Mouse (Mus musculus): ENCODE data around the gene Ssr4.
"Not testable (repeated sequence)": the region's sequence is repeated elsewhere in the genome, so short reads cannot be mapped to it uniquely, and the experiment has no call there.

Ssr4 gene

GRCm38 (mm10) chrX:73786364-73787224, at the start of gene Ssr4, which contains the start of gene Idh3g:
Gene Ssr4 (plus strand): TSS chrX:73787028.
Gene Idh3g (minus strand): TSS chrX:73786897.
- peak; percentile 95 to 98 for DNase-seq (ENCODE audit: inconsistent age in 2 of 2, low spot score in 1 of 2)

DNA sequence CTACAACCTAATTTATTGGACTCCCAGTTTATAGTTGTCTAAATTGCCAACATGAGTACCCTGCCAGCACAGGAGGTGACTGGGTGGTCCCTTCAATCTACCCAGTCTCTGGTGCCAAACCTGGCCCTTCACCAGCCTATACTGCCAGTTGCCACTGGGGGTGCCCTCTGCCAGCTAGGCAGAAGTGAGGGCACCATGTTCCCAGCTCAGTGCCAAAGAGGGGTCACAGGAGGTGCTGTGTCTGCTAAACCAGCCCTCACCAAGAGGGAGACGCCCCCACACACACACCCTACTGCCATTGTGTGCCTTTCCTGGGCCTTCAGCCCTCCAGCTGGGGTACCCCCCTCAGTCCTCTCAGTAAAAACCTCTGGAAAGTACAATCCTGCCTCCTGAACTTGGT, 48.7 kb upstream of the Ssr4 start:
- no peak for DNase-seq (ENCODE audit: inconsistent age in 2 of 2, low spot score in 1 of 2)

GRCm38 (mm10) chrX:73739151-73739550, 47.7 kb upstream of the Ssr4 start:
- no peak for DNase-seq (ENCODE audit: inconsistent age in 2 of 2, low spot score in 1 of 2)

- not testable (repeated sequence) for DNase-seq (ENCODE audit: inconsistent age in 2 of 2, low spot score in 1 of 2)
Observed at GRCm38 (mm10) chrX:73739841-73740240, 47.0 kb upstream of the Ssr4 start.

DNA sequence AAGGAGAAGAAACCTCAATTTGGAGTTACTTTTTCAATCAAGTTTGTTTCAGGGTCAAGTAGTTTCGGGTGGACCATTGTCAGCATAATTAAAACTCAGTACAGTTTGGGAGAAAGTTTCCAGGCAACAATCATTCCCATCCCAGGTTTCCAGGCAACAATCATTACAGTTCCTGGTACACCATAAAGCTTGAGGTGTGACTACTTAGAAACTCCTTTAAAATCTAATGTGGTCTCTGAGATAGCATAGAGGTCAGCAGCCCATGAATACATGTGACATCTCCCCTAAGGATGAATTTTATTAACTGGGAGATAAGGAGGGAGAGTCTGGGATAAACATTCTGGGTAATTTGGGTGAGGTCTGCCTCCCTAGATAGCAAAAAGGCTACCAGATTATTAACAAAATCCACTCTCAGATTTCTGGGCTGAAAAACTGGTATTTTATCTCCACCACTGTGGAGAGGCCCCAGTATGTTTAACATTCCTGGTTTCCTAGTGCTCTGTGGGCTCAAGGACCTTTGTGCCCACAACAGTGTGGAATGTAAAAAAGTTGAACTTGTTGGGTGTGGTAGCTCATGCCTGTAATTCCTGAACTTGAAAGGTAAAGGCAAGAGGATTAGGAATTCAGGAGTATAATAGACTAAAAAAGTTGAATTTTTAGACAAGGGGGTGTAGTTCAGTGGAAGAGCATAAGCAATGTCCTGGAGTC, 41.9 kb upstream of the Ssr4 start:
- no peak for DNase-seq (ENCODE audit: inconsistent age in 2 of 2, low spot score in 1 of 2)

GRCm38 (mm10) chrX:73748977-73749376, 37.9 kb upstream of the Ssr4 start:
- DNase-seq (ENCODE audit: inconsistent age in 2 of 2, low spot score in 1 of 2), result no peak

GRCm38 (mm10) chrX:73756334-73757140, 30.3 kb upstream of the Ssr4 start, which contains the start of gene Plxnb3:
Gene Plxnb3 (plus strand): TSS chrX:73757090.
- DNase-seq (ENCODE audit: inconsistent age in 2 of 2, low spot score in 1 of 2), result no peak

- DNase-seq (ENCODE audit: inconsistent age in 2 of 2, low spot score in 1 of 2), result peak in 1 of 2 experiments; percentile 53
Observed at GRCm38 (mm10) chrX:73758611-73759290, 28.1 kb upstream of the Ssr4 start.

DNA sequence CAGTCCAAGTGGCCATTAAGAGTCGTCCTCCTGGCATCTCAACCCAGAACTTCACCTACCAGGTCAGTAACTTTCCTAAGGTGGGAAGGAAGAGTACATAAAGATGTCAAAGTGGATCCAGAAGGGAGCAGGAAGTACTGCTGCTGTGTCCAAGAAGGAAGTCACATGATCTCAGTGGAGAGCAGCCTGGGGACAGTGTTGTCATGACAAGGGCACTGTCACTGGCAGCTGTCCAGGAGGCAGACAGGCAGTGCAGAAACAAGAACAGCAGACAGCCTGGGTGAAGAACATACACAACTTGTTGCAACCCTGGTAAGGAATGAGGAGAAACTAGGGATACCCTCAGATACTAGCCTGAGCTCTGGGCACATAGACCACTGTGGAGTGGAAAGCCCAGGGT, 21.5 kb upstream of the Ssr4 start:
- DNase-seq (ENCODE audit: inconsistent age in 2 of 2, low spot score in 1 of 2), result peak; percentile 79 to 87

- DNase-seq (ENCODE audit: inconsistent age in 2 of 2, low spot score in 1 of 2), result peak in 1 of 2 experiments; percentile 11
Observed at GRCm38 (mm10) chrX:73767267-73767666, 19.6 kb upstream of the Ssr4 start.

DNA sequence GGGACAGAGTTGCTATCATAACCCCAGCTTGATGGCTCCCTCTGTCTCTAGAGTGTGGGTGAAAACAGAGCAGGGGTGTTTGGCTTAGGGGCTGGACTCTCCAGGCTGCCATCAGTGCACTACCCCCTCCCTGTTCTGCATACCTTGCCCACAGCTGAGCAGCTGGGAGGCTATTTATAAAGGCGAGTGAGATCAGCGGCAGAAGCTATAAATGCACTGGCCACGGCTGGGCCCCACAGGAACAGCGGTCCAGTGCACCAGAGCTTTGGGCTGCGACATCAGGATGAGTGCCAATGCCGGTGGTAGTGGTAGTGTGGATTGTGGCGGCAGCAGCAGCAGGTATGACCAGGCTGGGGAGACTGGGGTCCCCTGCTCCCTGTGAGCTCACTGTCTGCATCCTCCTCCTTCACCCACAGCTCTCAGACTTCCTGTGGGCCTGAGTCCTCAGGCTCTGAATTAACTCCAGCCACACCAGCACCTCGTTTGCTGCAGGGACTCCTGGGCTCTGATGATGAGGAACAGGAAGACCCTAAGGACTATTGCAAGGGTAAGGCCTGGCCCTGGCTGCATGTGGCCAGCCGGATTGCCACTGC, 12.6 kb upstream of the Ssr4 start, which contains the start of gene Srpk3:
Gene Srpk3 (plus strand): TSS at position 238 of the 593 bp plus-strand sequence.
- no peak for DNase-seq (ENCODE audit: inconsistent age in 2 of 2, low spot score in 1 of 2)

- DNase-seq (ENCODE audit: inconsistent age in 2 of 2, low spot score in 1 of 2), result no peak
Observed at GRCm38 (mm10) chrX:73774802-73775483, 11.9 kb upstream of the Ssr4 start.

DNA sequence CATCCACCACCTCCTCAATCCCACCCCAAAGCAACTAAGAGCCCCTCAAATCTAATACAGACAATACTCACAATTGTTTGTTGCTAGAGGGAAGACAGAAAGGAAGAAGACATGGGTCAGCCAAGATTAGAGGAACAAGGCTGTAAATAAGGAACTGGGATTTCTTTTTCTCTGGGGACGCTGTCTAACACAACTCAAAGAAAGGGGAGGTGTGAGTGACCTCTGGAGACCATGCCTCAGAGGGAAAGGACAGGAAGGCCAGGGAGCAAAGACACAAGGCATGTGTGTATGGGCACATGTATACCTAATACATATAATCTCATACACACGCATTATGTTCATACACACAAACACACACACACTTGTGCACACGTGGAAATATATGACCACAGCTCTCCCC, 4.6 kb upstream of the Ssr4 start:
- DNase-seq (ENCODE audit: inconsistent age in 2 of 2, low spot score in 1 of 2), result no peak

DNA sequence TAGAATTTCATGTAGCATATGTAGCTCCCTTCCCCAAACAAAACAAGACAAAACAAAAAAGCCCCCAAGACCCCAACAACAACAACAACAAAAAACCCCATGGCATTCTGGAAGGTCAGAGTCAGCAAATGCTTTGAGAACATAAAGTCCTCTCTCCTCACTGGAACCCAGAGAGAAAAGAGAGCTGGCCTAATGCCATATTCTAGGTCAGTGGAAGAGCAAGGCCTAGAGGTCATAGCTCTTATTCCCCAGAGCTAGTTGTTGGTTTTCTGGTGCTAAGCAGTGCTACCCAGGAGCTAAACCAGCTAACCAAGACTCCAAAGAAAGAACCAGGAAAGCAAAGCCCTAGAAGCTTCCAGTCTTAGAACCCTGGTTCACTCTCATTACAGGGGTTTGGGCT, 1.2 kb upstream of the Ssr4 start:
- no peak for DNase-seq (ENCODE audit: inconsistent age in 2 of 2, low spot score in 1 of 2)

DNA sequence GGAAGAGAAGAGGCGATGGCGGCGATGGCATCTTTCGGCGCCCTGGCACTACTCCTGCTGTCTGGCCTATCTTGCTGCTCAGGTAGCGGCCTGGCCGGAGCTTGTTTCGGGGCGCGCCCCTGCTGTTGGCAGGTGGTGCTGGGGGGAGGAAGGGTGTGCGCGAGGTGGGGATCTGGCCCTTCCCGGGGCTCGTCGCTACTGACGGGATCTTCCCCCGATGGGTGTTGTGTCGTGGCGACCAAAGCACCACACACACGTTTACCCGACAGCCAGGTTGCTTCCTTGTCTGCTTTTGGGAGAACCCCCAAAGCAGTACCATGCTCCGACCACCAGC, 364 bp downstream of the Ssr4 start:
- DNase-seq (ENCODE audit: inconsistent age in 2 of 2, low spot score in 1 of 2), result no peak

DNA sequence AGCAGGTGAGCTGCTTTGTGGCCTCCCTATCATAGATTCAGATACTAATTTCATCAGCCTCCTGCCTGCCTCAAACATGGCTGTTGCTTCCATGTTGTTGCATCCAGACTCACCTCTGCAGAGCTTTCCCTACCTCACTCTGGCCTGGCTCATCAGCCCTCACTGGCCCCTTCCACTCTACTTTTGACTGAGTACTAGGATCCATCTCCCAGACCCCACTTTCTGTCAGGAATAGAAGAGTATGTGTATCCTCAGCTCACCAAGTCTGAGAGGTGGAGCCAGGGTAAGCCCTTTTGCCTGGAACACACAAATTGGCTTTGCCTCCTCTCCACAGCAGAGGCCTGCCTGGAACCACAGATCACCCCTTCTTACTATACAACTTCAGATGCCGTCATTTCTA, 1.7 kb downstream of the Ssr4 start:
- no peak for DNase-seq (ENCODE audit: inconsistent age in 2 of 2, low spot score in 1 of 2)

- no peak for DNase-seq (ENCODE audit: inconsistent age in 2 of 2, low spot score in 1 of 2)
Observed at GRCm38 (mm10) chrX:73793039-73793438, 6.2 kb downstream of the Ssr4 start.

DNA sequence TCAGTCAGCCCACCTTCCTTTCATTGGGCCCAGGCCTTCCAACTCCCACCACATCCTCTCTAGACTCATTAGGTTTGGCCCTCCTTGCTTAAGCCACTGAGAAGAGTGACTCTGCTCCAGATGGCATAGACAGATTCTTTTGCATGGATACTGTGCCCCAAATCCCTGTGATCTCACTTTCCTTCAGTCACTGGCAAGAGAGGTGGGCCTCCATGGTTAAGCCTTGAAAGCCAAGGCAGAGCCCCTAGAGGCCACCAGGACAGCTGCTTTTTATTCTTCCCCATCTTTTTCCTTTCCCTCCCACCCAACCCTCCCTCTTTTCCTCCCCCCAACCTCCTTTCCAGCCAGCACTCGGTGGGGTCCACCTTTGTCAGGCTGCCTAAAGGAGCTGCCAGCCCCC, 6.7 kb downstream of the Ssr4 start:
- DNase-seq (ENCODE audit: inconsistent age in 2 of 2, low spot score in 1 of 2), result no peak

- DNase-seq (ENCODE audit: inconsistent age in 2 of 2, low spot score in 1 of 2), result no peak
Observed at GRCm38 (mm10) chrX:73797511-73797910, 10.7 kb downstream of the Ssr4 start.

GRCm38 (mm10) chrX:73798502-73798901, 11.7 kb downstream of the Ssr4 start:
- peak; percentile 71 to 86 for DNase-seq (ENCODE audit: inconsistent age in 2 of 2, low spot score in 1 of 2)

All from adrenal gland, adult (tissue).